Mouse (Mus musculus): ENCODE measurements around the gene Ptpn12. TPM values are rescaled to one million over a fixed set of nuclear protein-coding genes. Genes with fewer than 3 reads are reported as not detected.

The Ptpn12 gene
- total RNA-seq (2023) = 10 to 100 TPM; 22.9 to 30.6 TPM

DNA sequence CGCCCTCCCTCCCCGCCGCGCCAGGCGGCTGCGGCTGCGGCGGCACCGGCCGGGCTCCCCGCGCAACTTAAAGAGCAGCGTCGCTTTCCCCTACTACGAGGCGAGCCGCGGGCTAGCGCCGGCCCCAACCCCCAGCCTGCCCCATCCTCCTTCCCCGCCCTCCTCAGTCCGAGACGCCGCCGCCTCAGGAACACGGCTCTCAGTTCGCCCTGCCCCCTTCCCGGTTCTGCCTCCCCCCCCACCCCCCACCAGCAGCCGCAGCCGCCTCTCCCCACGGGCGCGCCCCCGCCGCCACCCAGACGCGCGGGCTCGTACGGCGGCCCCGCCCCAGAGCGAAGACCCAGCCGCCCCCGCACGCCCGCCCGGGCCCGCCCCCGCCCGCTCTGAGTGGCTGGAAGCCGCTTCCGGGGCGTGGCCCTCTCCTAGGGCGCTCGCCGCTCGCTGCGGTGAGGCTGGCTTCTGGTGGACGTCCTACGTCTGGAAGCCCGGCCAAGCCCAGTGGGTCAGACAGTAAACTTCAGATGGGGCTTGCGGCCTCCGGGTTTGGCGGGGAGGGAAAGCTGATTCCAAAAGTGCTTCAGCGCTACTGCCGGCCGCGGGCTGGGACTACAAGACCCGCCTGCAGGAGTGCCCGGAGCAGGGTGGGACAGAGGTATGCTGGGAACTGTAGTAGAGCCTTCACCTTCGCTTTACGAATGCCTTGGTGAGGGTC lies at the start of gene Ptpn12:
TSS of gene Ptpn12 (minus strand) at position 92 of the 712 bp plus-strand sequence.

GRCm38 (mm10) chr5:20956298-20956697 lies 99.4 kb downstream of the Ptpn12 start, which contains the start of gene Rsbn1l:
TSS of gene Rsbn1l (minus strand) at chr5:20956398.

Other genes with a start within 250 kb of the Ptpn12 start
- 10 to 100 TPM; 48.7 to 53.3 TPM for gene Phtf2, start 173.8 kb downstream of the Ptpn12 start, total RNA-seq (2023)
- gene Tmem60, start 173.7 kb downstream of the Ptpn12 start, total RNA-seq (2023) = 10 to 100 TPM; 14.0 to 15.1 TPM
- gene Rsbn1l, start 99.5 kb downstream of the Ptpn12 start, total RNA-seq (2023) = 10 to 100 TPM; 65.0 to 69.8 TPM
- gene Gsap, start 130.3 kb upstream of the Ptpn12 start, total RNA-seq (2023) = 10 to 100 TPM; 19.9 to 20.9 TPM

All from B cell, adult 67 days (primary cell).